Mouse (Mus musculus) right cerebral cortex, postnatal 4 days (tissue): Measurements from ENCODE around the gene Paxbp1.

Experiments used
- DNase-seq: peaks from one replicate; pipeline ENCODE4 v3.0.0-alpha.2; 2022

Paxbp1 gene

DNA sequence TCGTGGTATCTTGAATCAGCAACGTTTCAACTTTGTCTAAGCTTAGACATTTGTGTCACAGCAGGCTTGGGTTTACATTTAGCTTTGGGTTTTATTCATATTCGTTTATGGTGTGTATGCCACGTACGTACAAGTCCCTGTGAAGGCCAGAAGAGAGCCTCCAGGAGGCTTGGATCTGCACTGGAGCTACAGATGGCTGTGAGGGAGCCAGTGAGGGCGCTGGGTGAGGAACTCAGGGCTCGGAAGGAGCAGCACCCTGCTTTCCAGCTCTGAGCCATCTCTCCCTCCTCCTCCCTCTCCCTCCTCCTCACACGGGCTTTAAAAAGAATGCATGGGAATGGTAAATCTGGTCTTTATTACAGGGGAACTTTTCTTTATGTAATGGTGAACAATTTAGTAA, 9.3 kb upstream of the Paxbp1 start:
- DNase-seq = no peak

GRCm38 (mm10) chr16:91045511-91045910, 1.2 kb upstream of the Paxbp1 start:
- DNase-seq = peak; percentile 62

- peak; percentile 55 for DNase-seq
Measured at GRCm38 (mm10) chr16:91043461-91044248, 688 bp downstream of the Paxbp1 start.

DNA sequence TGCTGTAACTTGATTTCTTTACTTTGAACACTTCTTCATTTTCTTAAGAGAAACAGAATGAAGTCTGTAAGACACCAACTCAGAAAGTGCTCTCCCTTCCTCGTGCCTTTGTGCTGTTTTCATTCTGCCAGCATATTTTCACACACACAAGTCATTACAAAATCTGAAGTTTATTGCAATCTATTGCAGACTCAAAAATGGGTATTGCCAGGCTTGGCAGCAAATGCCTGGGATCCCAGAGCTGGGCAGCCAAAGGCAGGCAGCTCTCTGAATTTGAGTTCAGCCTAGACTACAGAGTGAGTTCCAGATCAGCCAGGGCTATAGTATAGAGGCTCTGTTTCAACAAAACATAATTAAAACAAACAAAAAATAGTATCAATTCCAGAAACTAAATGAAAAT, 1.7 kb downstream of the Paxbp1 start:
- DNase-seq = no peak

- DNase-seq = no peak
Measured at GRCm38 (mm10) chr16:91035866-91036265, 8.5 kb downstream of the Paxbp1 start.

- DNase-seq = no peak
Measured at GRCm38 (mm10) chr16:91030751-91031150, 13.6 kb downstream of the Paxbp1 start.

DNA sequence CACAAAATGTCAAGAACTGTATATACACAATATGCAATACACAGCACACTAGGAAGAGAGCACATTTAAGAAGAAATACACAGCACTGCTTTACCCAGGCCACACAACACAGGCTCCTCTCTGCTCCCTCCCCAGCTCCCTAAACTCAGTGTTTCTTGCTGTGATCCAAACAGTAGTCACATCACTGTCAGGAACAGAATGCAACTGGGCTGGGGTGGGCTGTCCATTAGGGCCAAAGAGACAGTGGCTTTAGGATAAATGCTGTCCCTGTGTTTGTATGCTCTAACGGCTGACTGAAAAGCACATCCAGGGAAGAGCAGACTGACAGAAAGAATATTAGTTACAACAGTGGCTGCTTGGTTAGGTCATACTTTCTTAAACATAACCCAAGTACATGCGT, 14.4 kb downstream of the Paxbp1 start:
- no peak for DNase-seq

DNA sequence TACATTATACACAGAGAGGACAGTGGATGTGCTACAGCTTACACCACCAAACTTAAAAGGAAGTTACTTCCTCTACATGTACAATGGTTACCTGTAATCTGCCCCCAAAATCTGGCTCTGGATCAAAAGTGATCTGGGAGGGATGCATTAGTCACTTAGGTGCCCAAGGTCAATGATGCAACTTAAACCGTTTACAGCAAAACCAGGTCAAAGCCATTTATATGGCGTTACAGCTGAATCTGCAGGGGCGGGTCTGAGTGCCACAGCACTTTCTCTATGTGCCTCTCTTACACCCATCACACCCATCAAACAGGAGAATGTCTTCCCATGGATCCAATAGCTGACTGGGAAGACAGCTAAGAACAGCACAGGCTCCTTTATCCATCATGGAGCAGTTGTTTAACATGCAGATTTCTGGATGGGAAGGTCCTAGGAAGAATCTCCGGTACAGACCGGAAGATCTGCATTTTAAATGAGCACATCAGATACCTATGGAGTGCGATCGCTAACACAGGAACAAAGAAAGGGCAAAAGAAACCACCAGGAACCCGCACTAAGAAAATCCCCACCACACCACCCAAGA, 15.1 kb downstream of the Paxbp1 start:
- DNase-seq = no peak

DNA sequence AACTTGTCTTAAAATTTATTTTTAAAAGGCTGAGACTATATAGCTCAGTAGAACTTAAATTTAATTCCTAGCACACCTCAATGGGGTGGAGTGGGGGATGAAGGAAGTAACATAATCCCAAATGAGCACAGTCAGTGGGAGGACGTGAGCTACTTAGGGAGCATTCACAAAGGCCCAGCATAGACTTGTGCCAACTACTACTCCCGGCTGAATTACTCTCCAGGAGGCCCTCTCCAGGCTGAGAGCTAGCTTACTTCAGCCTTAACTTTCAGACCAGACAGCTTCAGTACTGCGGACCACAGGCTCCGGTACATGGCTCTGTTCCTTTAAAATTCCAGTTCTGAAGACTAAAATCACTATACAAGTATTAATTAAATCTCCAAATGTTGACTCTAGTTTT, 18.1 kb downstream of the Paxbp1 start:
- DNase-seq = no peak

DNA sequence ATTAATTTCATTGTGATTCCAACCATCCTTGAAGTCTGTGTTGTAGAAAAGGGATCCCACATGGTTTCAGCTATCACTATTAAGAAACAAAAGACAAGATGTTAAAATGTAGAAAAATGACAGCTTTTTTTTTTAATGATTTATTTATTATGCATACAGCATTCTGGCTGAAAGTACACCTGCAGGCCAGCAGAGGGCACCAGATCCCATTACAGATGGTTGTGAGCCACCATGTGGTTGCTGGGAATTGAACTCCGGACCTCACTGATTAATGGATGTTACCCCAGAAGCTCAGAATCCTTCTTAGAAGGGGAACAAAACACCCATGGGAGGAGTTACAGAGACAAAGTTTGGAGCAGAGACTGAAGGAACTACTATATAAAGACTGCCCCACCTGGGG, 21.0 kb downstream of the Paxbp1 start:
- DNase-seq = peak; percentile 53

GRCm38 (mm10) chr16:91020842-91021483, 23.4 kb downstream of the Paxbp1 start:
- no peak for DNase-seq

DNA sequence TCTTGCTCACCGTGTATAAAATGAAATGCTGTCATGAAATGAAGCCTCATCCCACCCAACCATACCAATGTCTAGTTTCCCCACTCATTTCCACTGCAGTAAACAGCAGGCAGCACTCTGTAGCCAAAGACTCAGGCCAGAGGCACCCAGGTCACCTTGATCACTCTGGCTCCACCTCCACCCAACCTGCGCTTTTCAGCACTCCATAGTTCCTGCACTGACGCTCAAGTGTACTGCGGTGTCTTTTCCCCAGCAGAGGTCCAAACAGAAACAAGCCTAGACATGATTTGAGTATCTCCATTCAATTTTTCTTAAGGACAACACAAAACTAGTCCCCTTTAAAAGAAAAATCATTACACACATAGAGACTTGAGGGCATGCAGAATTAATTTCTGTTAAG, 24.9 kb downstream of the Paxbp1 start:
- DNase-seq = no peak

DNA sequence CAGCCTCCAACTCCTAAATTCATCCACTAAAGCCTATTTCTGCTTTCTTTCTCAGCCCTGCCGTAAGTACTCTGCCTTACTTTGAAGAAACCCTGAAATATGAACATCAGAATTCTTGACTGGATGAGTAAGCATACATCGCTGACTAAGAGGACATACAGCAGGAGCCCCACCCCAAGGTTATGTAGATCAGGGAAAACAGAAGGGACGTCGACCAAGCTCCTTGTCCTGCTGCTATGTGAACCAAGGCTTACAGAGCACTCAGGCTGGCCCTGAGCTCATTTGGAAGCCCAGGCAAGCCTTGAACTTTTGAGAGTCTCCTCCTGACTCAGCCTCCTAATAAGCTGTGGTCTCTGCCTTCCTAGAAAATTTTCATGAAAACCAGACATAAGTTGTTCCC, 28.6 kb downstream of the Paxbp1 start:
- DNase-seq = no peak

DNA sequence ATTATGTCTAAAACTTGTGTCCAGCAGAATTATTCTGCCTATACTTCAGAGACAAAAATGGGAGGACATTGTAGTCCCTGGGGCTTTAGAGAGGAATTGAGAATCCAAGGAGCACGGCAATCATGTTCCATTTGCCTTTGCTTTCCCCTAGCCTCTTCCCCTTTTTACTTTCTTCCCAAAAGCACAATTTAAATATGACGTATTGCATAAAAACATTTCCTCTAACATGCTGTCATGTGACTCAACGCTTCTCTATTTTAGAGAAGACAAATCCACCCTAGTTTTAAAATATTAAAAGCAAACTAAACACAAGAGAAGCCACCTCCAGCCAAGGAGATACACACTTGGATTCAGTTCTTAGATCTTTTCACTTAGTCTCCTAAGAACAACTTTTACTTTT, 32.5 kb downstream of the Paxbp1 start:
- DNase-seq = no peak

DNA sequence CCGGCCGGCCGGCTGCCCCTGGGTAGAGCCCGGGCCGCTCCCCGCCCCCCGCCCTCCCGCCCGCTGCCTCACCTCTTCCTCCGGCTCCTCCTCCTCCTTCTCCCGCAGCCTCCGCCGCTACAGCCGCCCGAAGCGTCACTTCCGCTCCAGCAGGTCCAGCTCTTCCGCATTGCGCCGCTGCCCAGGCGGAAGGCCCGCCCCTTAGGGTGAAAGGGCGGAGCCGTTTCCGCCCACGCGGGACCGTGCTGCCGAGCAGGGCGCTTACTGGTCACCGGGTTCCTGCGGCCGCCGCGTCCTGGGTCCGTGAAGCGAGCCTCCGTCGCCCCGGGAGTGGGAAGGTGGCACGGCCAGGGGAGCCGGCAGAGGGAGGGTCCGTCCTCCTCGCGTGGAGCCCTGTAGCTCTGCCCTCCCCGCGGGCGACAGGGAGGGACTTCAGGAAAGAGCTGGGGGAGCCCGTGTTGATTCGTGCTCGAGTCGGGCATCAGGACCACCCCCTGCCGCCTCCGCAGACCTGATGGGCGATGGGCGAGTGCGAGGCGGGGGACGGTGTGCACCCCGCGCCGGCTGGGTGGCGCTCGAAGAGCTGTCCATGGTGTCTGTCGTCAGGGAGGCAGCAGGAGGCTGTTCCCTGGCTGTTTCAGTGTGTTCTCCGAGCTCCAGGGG, 33.2 kb downstream of the Paxbp1 start, which contains the start of gene Synj1:
Synj1 (minus strand) TSS at position 288 of the 663 bp plus-strand sequence.
- peak; percentile 85 for DNase-seq

- no peak for DNase-seq
Measured at GRCm38 (mm10) chr16:91010581-91011020, 33.7 kb downstream of the Paxbp1 start.

- DNase-seq = peak; percentile 16
Measured at GRCm38 (mm10) chr16:91009942-91010529, 34.3 kb downstream of the Paxbp1 start.

DNA sequence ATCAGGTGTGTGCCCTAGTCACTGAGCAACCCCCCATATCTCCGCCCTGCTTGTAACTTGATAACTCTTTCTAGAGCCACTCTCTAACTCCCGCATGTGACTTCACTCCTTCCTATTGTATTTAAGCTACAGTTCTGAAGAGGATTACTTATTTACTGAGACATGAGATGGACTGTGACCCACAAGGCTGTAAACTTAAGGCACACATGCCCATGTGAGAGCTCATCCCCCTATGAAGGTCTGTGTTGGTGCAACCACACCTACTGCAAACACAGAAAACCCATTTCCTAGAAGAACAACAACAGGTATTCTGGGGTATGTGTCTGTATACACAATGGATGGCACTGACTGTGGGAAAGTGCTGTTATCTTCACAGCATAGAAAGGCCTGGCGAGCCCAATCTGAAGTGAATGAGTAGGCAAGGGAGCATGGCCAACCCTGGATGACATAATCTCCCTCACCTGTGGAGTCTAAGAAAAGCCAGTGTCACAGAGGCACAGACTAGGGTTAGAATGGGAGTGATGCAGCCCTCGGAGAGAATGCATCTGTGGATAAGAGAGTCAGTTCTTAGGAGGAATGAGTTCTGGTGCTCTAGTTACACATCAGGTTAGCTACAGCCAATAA, 39.3 kb downstream of the Paxbp1 start:
- DNase-seq = no peak

- no peak for DNase-seq
Measured at GRCm38 (mm10) chr16:91001098-91001497, 43.2 kb downstream of the Paxbp1 start.

DNA sequence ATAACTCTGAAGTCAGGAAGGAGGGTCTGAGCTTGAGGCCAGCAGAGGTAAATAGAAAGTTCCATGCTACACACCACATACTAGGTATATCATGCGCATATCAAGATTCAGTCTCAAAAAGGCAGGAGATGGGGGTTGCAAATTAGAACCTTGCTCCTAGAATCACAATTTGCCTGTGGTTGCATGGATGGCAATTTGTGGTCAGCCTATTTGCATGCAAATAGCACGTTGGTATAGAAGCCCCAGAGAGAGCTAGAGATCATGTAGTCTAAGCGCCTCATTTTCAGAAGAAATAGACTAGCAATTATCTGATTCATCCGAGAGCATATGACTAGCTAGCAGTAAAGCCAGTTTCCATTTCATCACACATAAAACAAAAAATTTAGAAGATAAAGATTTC, 44.5 kb downstream of the Paxbp1 start:
- DNase-seq = no peak

DNA sequence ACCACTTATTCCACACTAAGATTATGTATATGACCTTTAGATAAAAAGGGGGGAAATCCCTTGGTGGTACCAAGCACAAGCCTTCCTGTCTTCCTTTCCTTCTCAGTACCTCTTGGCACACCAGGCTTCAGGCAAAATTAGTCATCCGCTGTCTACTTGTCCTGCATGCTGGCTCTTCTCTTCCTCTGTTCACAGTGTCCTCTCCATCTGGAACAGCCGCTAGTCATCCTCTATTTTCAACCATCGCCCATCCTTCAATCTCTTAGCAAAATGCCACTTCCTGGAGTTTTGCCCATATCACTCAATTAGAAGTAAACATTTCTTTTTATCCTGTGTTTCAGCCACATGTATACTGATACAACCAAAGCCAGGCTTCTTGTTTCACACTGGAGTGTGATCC, 46.5 kb downstream of the Paxbp1 start:
- DNase-seq = no peak
